In the genomic region with DNA sequence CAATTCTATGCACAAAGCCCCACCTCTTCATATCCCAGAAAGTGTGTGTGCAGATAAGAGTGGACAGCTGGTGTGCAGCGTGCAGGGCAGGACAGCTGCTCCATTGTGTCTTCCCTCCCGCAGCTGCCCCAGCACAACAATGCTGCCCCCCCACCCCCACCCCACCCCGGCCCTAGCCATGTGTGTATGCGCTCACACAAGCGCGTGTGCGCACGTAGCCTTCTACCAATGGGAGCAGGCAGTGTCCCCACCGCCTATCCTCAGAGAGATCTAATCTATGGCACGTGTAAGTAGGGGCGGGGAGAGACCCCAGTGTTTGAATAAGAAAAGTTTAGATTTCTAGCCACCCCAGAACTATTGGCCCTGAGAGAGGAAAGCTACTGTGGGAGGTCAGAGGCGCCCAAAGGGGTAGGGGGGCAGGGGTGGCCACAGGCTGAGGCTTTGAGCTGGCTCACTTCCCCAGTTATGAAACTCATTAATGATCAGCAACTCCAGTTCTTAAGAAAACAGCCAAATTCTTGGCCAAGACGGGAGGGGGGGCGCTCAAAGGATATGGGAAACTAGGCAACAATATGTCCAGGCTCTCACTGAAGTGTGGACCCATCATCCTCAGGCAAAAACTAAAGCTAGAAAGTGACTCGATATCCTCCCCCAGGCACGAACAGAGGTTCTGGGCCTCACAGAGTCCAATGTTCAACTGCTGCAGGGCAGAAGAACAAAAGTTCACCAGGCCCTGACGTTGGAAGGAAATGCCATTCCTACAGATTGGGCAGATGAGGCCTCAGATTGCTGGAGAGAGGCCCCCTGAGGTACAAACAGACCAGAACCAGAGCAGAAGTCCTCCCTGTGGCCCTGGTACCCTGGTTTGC, we compare ENCODE assay signal across 8 mouse cellular contexts. TPM values are rescaled to one million over a fixed set of nuclear protein-coding genes. Genes with fewer than 3 reads are reported as not detected.
DNase-seq lines count a peak whose midpoint lies in the region; ATAC-seq and TF ChIP-seq lines count a peak whose summit lies in the region.

No protein-coding gene starts in this region.

- ATAC-seq in embryonic facial prominence, embryonic 14.5 days (ENCODE audit: low read depth): peak; percentile 62
- ATAC-seq in midbrain, embryonic 14.5 days (ENCODE audit: low FRiP score, low TSS enrichment): peak; percentile 49; the same call in 1 of the 2 replicates

- DNase-seq in brain, adult 2 months (ENCODE audit: low read depth, low spot score): peak; percentile 68
- DNase-seq in embryonic facial prominence, embryonic 14.5 days (ENCODE audit: low spot score): peak; percentile 79
- DNase-seq in kidney, adult 2 months: peak; percentile 82
- DNase-seq in midbrain, embryonic 14.5 days: peak; percentile 56
- DNase-seq in thymus, adult 2 months: no peak
- DNase-seq in cerebellum, postnatal 25 days: no peak
- no peak for DNase-seq in left cerebral cortex, postnatal 4 days
- DNase-seq in gastrocnemius, postnatal 10 days: no peak

- WGBS in embryonic facial prominence, embryonic 14.5 days: 45% methylated on average over 17 of the region's 17 CpGs
- WGBS in kidney, adult 2 months: 51% methylated on average over 17 of the region's 17 CpGs
- WGBS in midbrain, embryonic 14.5 days: 12% methylated on average over 17 of the region's 17 CpGs
- 80% methylated on average over 17 of the region's 17 CpGs for WGBS in thymus, adult 2 months

- peaks cover 51% of the 10 kb centered on the region for H3K27me3 ChIP-seq in embryonic facial prominence, embryonic 14.5 days (replicated peaks; ENCODE audit: control insufficient read depth, insufficient read depth, low read length)
- H3K27me3 ChIP-seq in kidney, adult 2 months (replicated peaks; ENCODE audit: control insufficient read depth, insufficient read depth, low read length): no peaks in the 10 kb centered on the region
- H3K27me3 ChIP-seq in midbrain, embryonic 14.5 days (ENCODE audit: control insufficient read depth, insufficient read depth, low read length): no peaks in the 10 kb centered on the region
- peaks cover 8% of the 10 kb centered on the region for H3K27me3 ChIP-seq in thymus, adult 2 months (ENCODE audit: control insufficient read depth, insufficient read depth, low read length)

- no peak for TF ChIP-seq CTCF in kidney, adult 2 months (conservative IDR thresholded peaks at IDR 0.05; ENCODE audit: insufficient read depth, insufficient read length, low read depth, low read length)
- TF ChIP-seq CTCF in thymus, adult 2 months (IDR thresholded peaks at IDR 0.05; ENCODE audit: borderline replicate concordance, control insufficient read depth, extremely low read depth, insufficient read depth, low read length, poor library complexity): no peak

- H3K4me2 ChIP-seq in embryonic facial prominence, embryonic 14.5 days (ENCODE audit: low read depth, low read length): peak overlapping the region; percentile 99; the same call in 1 of the 2 replicates
- peak overlapping the region; percentile 96 for H3K4me2 ChIP-seq in midbrain, embryonic 14.5 days (ENCODE audit: low read length)

- TF ChIP-seq POLR2A in kidney, adult 2 months (IDR thresholded peaks at IDR 0.05; ENCODE audit: low read depth, low read length): no peak
- no peak for TF ChIP-seq POLR2A in thymus, adult 2 months (IDR thresholded peaks at IDR 0.05; ENCODE audit: control insufficient read depth, extremely low read depth, insufficient read depth, low read length, poor library complexity)

- H3K27ac ChIP-seq in embryonic facial prominence, embryonic 14.5 days (replicated peaks; ENCODE audit: low read depth, low read length): no peak overlapping the region; the same call in 1 of the 2 replicates
- peak overlapping the region; percentile 73 for H3K27ac ChIP-seq in kidney, adult 2 months (ENCODE audit: insufficient read depth, low read depth, low read length)
- no peak overlapping the region; the same call in 1 of the 2 replicates for H3K27ac ChIP-seq in midbrain, embryonic 14.5 days (replicated peaks; ENCODE audit: low read depth, low read length)
- H3K27ac ChIP-seq in thymus, adult 2 months (ENCODE audit: control insufficient read depth, insufficient read depth, low read length): no peak overlapping the region

- no peak overlapping the region for H3K4me3 ChIP-seq in embryonic facial prominence, embryonic 14.5 days (ENCODE audit: low read depth, low read length)
- H3K4me3 ChIP-seq in kidney, adult 2 months (ENCODE audit: insufficient read depth, low read depth, low read length): no peak overlapping the region
- H3K4me3 ChIP-seq in midbrain, embryonic 14.5 days (replicated peaks; ENCODE audit: low read depth, low read length): peak overlapping the region; percentile 84
- H3K4me3 ChIP-seq in thymus, adult 2 months (ENCODE audit: control insufficient read depth, insufficient read depth, low read length): no peak overlapping the region

- peaks cover 8% of the 10 kb centered on the region for H3K4me1 ChIP-seq in embryonic facial prominence, embryonic 14.5 days (ENCODE audit: control insufficient read depth, insufficient read depth, low read length)
- peaks cover 16% of the 10 kb centered on the region; the same call in 1 of the 2 replicates for H3K4me1 ChIP-seq in kidney, adult 2 months (ENCODE audit: control insufficient read depth, insufficient read depth, low read length)
- peaks cover 39% of the 10 kb centered on the region for H3K4me1 ChIP-seq in midbrain, embryonic 14.5 days (ENCODE audit: control insufficient read depth, insufficient read depth, low read length)
- H3K4me1 ChIP-seq in thymus, adult 2 months (replicated peaks; ENCODE audit: control insufficient read depth, insufficient read depth, low read length): peaks cover 13% of the 10 kb centered on the region

- no peaks in the 10 kb centered on the region for H3K36me3 ChIP-seq in embryonic facial prominence, embryonic 14.5 days (ENCODE audit: control insufficient read depth, insufficient read depth, low read length)
- H3K36me3 ChIP-seq in kidney, adult 2 months (ENCODE audit: control insufficient read depth, insufficient read depth, low read length): no peaks in the 10 kb centered on the region
- peaks cover 58% of the 10 kb centered on the region for H3K36me3 ChIP-seq in midbrain, embryonic 14.5 days (ENCODE audit: control insufficient read depth, insufficient read depth, low read length)
- H3K36me3 ChIP-seq in thymus, adult 2 months (ENCODE audit: control insufficient read depth, insufficient read depth, low read length): no peaks in the 10 kb centered on the region

- H3K9me3 ChIP-seq in embryonic facial prominence, embryonic 14.5 days (ENCODE audit: control insufficient read depth, low read length): no peaks in the 10 kb centered on the region
- H3K9me3 ChIP-seq in midbrain, embryonic 14.5 days (ENCODE audit: control insufficient read depth, low read length): no peaks in the 10 kb centered on the region

- intact Hi-C loops in left cerebral cortex, postnatal 4 days (cut with DNase I): loop anchor here (10.0 kb wide), 1 partner anchor 167 kb away; no protein-coding TSS in a partner anchor

- H3K9ac ChIP-seq in embryonic facial prominence, embryonic 14.5 days (ENCODE audit: low read depth, low read length): no peak overlapping the region
- H3K9ac ChIP-seq in midbrain, embryonic 14.5 days (replicated peaks; ENCODE audit: low read length): peak overlapping the region; percentile 95

RNA-seq across cellular contexts. Expression of gene Dll1, which starts 4.5 kb away (rescaled TPM):
- polyA plus RNA-seq in embryonic facial prominence, embryonic 14.5 days (2014; fragmentation: Nextera tagmentation; extraction: Ambion mirVana): 8.4 and 8.7 TPM in 2 replicates
- 12.3 and 14.1 TPM in 2 replicates for polyA plus RNA-seq in kidney, adult 2 months (2012; rRNA removed)
- 23.5 and 24.4 TPM in 2 replicates for polyA plus RNA-seq in midbrain, embryonic 14.5 days (2014; fragmentation: Nextera tagmentation; extraction: Ambion mirVana)
- 5.8 and 9.8 TPM in 2 replicates for polyA plus RNA-seq in thymus, adult 2 months (2012; rRNA removed)
- total RNA-seq in left cerebral cortex, postnatal 4 days (2021): 10 to 100 TPM; 18.9 to 20.8 TPM
- 10 to 100 TPM; 10.3 to 14.7 TPM for total RNA-seq in gastrocnemius, postnatal 10 days (2021)

RNA-seq across cellular contexts. Expression of gene Fam120b, which starts 23.8 kb away (rescaled TPM):
- 23.1 and 24.7 TPM in 2 replicates for polyA plus RNA-seq in embryonic facial prominence, embryonic 14.5 days (2014; fragmentation: Nextera tagmentation; extraction: Ambion mirVana)
- 11.7 and 12.3 TPM in 2 replicates for polyA plus RNA-seq in kidney, adult 2 months (2012; rRNA removed)
- polyA plus RNA-seq in midbrain, embryonic 14.5 days (2014; fragmentation: Nextera tagmentation; extraction: Ambion mirVana): 36.9 and 49.1 TPM in 2 replicates
- 13.0 and 13.2 TPM in 2 replicates for polyA plus RNA-seq in thymus, adult 2 months (2012; rRNA removed)
- total RNA-seq in left cerebral cortex, postnatal 4 days (2021): 10 to 100 TPM; 39.8 to 40.4 TPM
- 10 to 100 TPM in 1 of 2 experiments, 1 to 10 TPM in 1; 9.8 to 12.0 TPM for total RNA-seq in gastrocnemius, postnatal 10 days (2021)

Comparison
In these comparisons a context has a peak if more than half of its experiments do, and no peak if none do; other contexts are left out.
1. DNase-seq: peak in brain, adult 2 months (single experiment), embryonic facial prominence, embryonic 14.5 days (single experiment), kidney, adult 2 months (single experiment) and midbrain, embryonic 14.5 days (single experiment); none in thymus, adult 2 months (single experiment), cerebellum, postnatal 25 days (0 of 2), left cerebral cortex, postnatal 4 days (single experiment) and gastrocnemius, postnatal 10 days (single experiment).